Mouse (Mus musculus) adipocyte (in vitro differentiated cells): ENCODE data around the gene Cfap161.

Source experiments
- DNase-seq: peaks from one replicate; pipeline ENCODE4 v3.0.0-alpha.2; 2016; ENCODE audit warnings: low spot score

The Cfap161 gene

DNA sequence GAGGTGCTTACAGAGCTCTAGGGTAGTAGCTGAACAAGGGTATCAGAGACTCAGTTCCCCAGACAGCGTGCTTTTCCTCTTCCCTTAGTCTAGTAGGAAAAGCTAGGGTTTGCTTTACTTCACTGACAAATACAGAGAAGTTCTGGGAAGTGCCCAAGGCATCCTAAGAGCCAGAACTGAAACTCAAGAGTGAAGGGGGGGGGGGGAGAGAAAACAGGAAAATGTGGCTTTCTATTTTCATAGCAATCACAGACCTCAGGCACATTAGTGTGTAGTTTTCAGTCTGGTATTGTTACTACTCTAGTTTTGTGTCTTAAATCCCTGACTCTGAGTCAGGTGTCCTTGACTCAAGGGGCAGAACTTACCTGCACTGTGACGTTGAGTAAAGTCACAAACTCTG, 7.3 kb upstream of the Cfap161 start:
- no peak for DNase-seq

DNA sequence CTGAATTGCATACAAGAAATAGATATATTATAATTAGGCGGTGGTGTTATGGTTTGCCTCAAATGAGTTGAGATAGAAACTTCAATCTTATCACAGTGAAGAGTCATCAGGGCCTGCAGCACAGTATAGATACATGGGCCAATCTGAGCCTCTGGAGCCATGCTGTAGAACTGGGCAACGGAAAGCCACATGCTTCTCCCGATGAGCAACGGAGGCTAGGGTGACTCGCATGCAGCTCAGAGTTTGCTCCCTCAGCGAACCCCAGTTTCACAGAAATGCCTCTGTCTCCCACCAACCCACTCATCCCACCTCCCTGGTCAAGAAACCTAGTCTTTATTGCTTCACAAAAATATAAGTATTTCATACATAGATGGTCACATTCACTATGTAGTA, 6.8 kb upstream of the Cfap161 start:
- DNase-seq = no peak

DNA sequence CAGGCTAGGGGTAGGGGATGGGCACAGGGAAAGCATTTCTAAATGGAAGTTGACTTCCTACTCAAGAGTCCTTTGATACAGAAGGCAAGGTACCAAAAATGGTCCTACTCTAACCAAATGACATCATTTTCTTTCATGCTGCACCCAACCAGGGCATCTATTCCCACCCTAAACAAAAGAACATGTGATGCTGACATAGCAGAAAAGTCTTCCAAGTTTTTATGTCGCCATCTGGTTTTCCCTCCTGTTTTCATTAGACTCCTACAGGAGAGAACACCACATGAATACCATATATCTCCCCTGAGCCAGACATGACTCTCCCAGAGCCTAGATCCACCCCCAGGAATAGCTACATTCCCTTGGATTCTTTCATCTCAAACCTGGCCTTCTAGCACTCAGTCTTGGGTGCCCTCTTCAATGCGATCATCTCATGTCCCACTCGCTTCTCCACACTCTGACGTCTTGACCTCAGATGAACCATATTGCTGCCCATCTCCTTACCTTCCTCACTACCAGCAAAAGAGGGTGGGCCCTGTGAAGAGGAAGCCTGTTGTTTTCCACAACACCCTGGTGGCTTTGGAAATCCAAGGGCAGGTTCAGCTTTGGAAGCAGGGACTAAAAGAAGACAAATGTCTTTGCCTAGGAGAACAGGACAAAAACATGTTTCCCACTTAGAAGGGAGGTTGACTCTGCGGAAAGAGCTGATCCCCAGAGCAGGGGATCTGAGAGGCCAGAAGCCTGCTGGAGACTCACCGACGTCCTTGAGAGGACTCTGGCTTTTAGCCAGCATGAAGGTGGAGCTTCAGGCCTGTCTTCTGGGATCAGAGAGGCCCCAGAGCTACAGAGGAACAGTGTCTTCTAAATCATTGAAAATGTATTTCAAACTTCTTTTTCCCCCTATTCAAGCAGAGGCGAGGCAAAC, 6.1 kb upstream of the Cfap161 start:
- no peak for DNase-seq

DNA sequence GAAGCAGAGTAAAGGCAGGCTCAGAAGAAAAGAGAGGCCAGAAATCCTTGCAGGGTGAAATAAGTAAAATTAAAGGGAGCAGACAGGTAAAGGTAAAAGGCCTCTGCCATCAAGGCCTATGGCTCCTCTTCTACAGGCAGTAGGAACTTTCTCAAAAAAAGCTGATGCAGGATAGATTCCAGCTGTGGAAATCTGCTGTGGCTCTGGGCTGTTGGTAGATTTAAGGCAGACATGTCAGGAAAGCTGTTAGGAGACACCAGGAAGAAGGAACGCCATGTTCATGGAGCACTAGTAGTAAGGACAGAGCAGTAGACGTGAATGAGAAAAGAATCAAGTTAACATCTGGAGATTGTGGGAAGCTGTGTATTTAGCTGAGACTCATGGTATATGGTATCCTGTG, 5.4 kb upstream of the Cfap161 start:
- no peak for DNase-seq

- DNase-seq = peak; percentile 11
Observed at GRCm38 (mm10) chr7:83798004-83798403, 3.3 kb upstream of the Cfap161 start.

DNA sequence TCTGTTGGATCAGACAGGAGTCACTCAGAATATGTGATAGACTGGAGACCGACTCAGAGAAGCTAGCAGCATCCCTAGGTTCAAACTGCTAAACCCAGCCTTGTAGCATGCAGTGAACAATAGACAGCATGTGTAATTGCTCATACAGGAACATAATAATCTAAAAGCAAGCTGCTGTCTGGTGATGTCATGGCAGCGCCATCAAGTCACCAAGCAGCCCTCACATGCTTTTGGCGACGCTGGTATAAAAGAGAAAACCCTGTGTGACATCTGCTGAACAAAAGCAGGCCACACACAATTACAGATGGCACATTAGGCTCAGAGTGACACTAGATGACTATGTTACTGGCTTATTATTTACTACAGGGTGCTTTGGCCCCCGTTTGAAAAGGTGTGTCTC, 1.5 kb upstream of the Cfap161 start:
- DNase-seq = no peak

- no peak for DNase-seq
Observed at GRCm38 (mm10) chr7:83794006-83794683, 535 bp downstream of the Cfap161 start.

GRCm38 (mm10) chr7:83780881-83781280, 13.8 kb downstream of the Cfap161 start:
- no peak for DNase-seq

DNA sequence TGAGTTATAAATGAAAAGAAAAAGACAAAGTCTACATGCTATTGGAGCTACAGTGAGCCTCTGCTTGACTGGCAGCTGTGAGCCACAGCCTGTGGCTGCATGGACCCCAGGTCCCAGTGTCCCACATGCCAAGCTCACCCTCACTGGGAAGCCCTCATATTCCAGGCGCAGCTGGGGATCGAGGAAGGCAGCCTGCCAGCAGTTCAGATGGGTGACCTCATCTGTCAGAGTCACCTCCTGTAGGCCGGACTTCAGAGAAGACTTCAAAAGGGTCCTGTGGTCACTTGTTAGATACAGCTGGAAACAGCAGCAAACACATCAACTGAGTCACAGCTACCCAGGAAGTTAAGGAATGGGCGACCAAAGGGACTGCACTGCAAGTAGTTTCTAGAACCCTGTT, 14.7 kb downstream of the Cfap161 start:
- DNase-seq = no peak

- DNase-seq = no peak
Observed at GRCm38 (mm10) chr7:83779028-83779427, 15.7 kb downstream of the Cfap161 start.

- DNase-seq = no peak
Observed at GRCm38 (mm10) chr7:83778516-83778915, 16.2 kb downstream of the Cfap161 start.

GRCm38 (mm10) chr7:83774721-83775120, 20.0 kb downstream of the Cfap161 start:
- DNase-seq = peak; percentile 23

DNA sequence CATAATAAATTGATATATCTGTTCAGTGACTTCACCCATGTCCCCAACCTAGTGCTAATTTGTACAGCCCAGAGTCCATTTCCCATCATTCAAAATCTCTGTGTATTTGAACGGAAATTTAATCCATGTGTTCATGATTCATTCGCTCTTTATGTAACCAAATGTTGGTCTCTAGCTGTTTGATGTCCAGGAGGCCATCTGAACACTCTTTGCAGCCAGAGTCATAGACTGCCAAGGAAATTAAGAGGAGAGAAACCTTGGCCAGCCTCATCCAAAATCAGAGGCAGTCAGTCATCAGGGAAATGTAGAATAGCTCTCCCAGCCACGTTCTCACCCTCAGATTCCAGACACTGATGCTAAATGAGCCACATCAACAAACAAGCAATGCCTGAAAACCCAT, 31.0 kb downstream of the Cfap161 start:
- DNase-seq = peak; percentile 5

- no peak for DNase-seq
Observed at GRCm38 (mm10) chr7:83762336-83762735, 32.3 kb downstream of the Cfap161 start.

GRCm38 (mm10) chr7:83751055-83751454, 43.6 kb downstream of the Cfap161 start:
- DNase-seq = peak; percentile 17

DNA sequence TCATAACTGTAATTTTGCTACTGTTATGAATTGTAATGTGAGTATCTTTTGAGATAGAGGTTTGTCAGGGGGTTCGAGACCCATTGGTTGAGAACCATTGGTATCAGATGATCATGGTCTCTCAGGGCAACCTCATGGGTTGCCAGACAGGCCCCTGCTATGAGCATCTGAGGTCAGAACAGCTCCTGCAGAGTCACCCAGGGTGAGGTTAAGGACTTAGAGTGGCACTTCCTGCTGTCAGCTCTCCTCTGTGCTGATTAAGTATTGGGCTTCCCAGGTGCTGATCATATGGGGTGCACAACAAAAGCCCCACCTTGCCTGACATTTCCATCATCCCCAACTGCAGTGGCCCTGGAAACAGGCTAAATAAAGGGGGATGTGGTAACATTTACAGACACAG, 46.3 kb downstream of the Cfap161 start:
- DNase-seq = no peak

DNA sequence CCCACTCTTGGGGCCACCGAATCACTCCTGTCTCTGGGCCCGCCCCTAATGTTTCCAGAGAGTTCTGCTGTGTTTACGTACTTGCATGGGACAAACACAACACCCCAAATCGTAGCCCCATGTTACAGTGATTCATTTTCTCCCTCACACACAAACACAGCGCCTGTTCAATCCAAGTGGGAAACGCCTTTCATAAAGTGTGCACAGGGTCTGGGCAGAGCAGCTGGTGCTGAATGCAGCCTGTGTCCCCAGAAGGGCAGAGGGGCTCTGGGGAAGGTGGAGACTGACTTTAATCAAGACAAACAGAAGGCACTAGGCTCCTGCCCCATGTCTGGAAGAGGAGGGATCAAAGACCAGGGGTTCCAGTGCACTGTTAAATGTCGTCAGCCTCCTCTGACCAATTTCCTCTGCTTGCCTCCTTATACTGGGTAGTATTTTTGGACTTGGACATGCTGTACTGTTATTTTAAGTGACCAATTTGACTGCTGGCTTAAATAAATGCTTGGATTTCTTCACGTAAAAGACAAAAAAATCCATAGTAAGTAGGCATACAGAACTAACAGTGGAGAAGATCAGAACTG, 48.5 kb downstream of the Cfap161 start:
- DNase-seq = no peak

DNA sequence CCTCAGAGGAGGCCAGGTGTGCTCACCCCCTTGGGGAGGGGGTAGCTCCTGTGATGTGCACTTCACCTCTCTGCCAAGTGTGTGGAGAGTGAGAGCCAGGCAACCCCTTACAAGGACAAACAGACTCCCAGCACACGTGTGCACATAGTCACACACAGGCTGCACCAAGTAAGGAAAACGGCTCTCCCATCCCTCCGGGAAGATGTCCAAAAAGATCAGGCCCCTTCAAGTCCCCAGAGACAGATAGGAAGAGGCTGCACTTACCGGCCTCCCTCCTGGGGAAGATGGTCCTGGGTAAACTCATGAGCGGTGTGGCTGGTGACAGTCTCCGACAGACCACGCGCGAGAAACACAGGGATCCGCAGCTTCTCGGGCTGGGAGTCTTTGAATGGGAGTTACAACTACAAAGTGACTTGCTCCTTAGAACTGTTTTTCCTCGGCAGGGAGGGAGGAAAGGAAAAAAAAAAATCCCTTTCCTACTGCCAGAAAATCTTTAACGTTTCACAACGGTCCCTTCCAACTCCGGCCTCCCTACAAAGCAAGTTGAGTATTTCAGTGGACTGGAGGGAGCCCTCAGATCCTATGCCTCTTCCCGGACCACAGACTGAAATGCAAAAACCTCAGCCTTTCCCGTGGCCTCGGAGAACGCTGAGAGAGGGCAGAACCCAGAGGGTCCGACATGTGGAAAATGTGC, 49.1 kb downstream of the Cfap161 start, which contains the start of gene Il16:
Gene Il16, minus strand, starts transcription at position 314 of the 694 bp plus-strand sequence.
- DNase-seq = no peak

- DNase-seq = no peak
Observed at GRCm38 (mm10) chr7:83745065-83745412, 49.6 kb downstream of the Cfap161 start.

DNA sequence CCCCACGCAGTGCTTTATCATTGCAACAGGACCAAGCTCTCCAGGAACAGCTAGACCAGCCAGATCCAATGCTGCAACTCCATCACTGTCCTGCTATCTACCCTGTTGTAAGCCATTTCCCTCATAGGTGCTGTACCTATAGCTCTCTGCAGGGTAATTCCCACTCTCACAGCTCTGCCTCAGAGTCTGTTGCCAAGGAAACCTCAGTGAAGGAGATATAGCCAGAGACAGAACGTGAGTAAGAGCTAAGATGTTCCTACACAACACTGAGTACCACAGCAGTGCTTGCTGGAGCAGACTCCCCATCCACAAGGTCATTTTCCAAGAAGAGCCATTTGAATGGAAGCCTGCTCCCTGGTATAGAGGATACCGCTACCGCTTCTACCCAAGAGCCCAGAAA, 50.4 kb downstream of the Cfap161 start:
- DNase-seq = no peak

- no peak for DNase-seq
Observed at GRCm38 (mm10) chr7:83742690-83743089, 52.0 kb downstream of the Cfap161 start.

- no peak for DNase-seq
Observed at GRCm38 (mm10) chr7:83742026-83742425, 52.7 kb downstream of the Cfap161 start.
